Mouse (Mus musculus): Measurements from ENCODE around the gene Htra1.

GRCm38 (mm10) chr7:130991174-130991789, 55.4 kb downstream of the Htra1 start:
- TF ChIP-seq CTCF (IDR thresholded peaks at IDR 0.05) (no peak), POLR2A (IDR thresholded peaks at IDR 0.05; ENCODE audit: insufficient read depth, low read depth, low read length) (no peak), EP300 (IDR thresholded peaks at IDR 0.05; ENCODE audit: insufficient read depth, low read depth, low read length) (no peak)
